Mouse (Mus musculus) megakaryocyte, adult 5-6 weeks (primary cell): ENCODE data around the gene Sept11. TPM values are rescaled to one million over a fixed set of nuclear protein-coding genes. Genes with fewer than 3 reads are reported as not detected.
A peak's percentile ranks its signal among the peaks of the same experiment; 100 is the strongest.

Source experiments
- ATAC-seq: 2 replicates; pipeline ENCODE4 v1.8.0; 2016; ENCODE audit warnings: mild to moderate bottlenecking, inconsistent platforms; ENCODE audit not compliant: poor library complexity, severe bottlenecking
- total RNA-seq, 2 experiments: library from RNA; stranded (forward) in 1 of 2; stranded (reverse) in 1 of 2; fragments of 153-499, 151-499 nt in 1 of 2; fragments of 221-1000, 200-1000 nt in 1 of 2; gene quantifications; 2 replicates each; pipeline versions ENCODE4 v1.2.3 to v1.2.4; 2015 to 2017

Sept11 gene
- total RNA-seq (2015) (70.4 and 82.5 TPM in 2 replicates), total RNA-seq (2017) (83.3 and 87.4 TPM in 2 replicates)

- peak; percentile 73 for ATAC-seq
Observed at GRCm38 (mm10) chr5:93092857-93093622, at the start of gene Sept11. Sept11 (plus strand) TSS chr5:93093437.

GRCm38 (mm10) chr5:93043688-93044583 lies 49.3 kb upstream of the Sept11 start:
- ATAC-seq = no peak

GRCm38 (mm10) chr5:93044584-93045370 lies 48.5 kb upstream of the Sept11 start, which contains the start of gene Sowahb:
Sowahb (minus strand) TSS chr5:93045022.
- peak; percentile 74 for ATAC-seq

GRCm38 (mm10) chr5:93045371-93045714 lies 47.9 kb upstream of the Sept11 start:
- no peak for ATAC-seq

GRCm38 (mm10) chr5:93046306-93046845 lies 46.9 kb upstream of the Sept11 start:
- no peak for ATAC-seq

GRCm38 (mm10) chr5:93048481-93049240 lies 44.6 kb upstream of the Sept11 start:
- ATAC-seq = no peak

GRCm38 (mm10) chr5:93049971-93050370 lies 43.3 kb upstream of the Sept11 start:
- ATAC-seq = no peak

- no peak for ATAC-seq
Observed at GRCm38 (mm10) chr5:93051041-93051440, 42.2 kb upstream of the Sept11 start.

- ATAC-seq = no peak
Observed at GRCm38 (mm10) chr5:93051951-93052350, 41.3 kb upstream of the Sept11 start.

GRCm38 (mm10) chr5:93053606-93054397 lies 39.4 kb upstream of the Sept11 start:
- ATAC-seq = no peak

- ATAC-seq = no peak
Observed at GRCm38 (mm10) chr5:93060865-93061264, 32.4 kb upstream of the Sept11 start.

GRCm38 (mm10) chr5:93077661-93078323 lies 15.4 kb upstream of the Sept11 start:
- no peak for ATAC-seq

GRCm38 (mm10) chr5:93079596-93079995 lies 13.6 kb upstream of the Sept11 start:
- ATAC-seq = no peak

- no peak for ATAC-seq
Observed at GRCm38 (mm10) chr5:93085015-93085598, 8.1 kb upstream of the Sept11 start.

GRCm38 (mm10) chr5:93085900-93086299 lies 7.3 kb upstream of the Sept11 start:
- peak; percentile 21; the same call in 1 of the 2 replicates for ATAC-seq

- ATAC-seq = no peak
Observed at GRCm38 (mm10) chr5:93091266-93091665, 2.0 kb upstream of the Sept11 start.

GRCm38 (mm10) chr5:93092147-93092781 lies 973 bp upstream of the Sept11 start:
- peak; percentile 51 for ATAC-seq
